Mouse (Mus musculus) kidney, postnatal 0 days (tissue): ENCODE results near the gene Ush2a. TPM values are rescaled to one million over a fixed set of nuclear protein-coding genes. Genes with fewer than 3 reads are reported as not detected.

Source experiments
- ATAC-seq: fragments of 200-750 bp; cut with Nextera tagmentation; replicated peaks from 2 replicates; pipeline ENCODE4 v1.8.0; 2017; ENCODE audit warnings: low read depth, moderate number of reproducible peaks, moderate TSS enrichment, moderate library complexity; ENCODE audit not compliant: low FRiP score
- DNase-seq: peaks from one replicate; pipeline ENCODE4 v3.0.0-alpha.2; 2016; ENCODE audit warnings: low spot score
- H3K27ac ChIP-seq: fragments of 300-500 bp; sonication (generic); 2 replicates; pipeline ENCODE4 v1.5.1; 2014; ENCODE audit warnings: mild to moderate bottlenecking
- H3K27me3 ChIP-seq: fragments of 300-500 bp; sonication (generic); 2 replicates; pipeline ENCODE4 v1.6.1; 2014; ENCODE audit warnings: low read length, mixed read lengths; ENCODE audit not compliant: insufficient read depth
- H3K36me3 ChIP-seq: fragments of 300-500 bp; sonication (generic); 2 replicates; pipeline ENCODE4 v1.6.1; 2014; ENCODE audit warnings: low read length, mixed read lengths; ENCODE audit not compliant: insufficient read depth
- H3K4me1 ChIP-seq: fragments of 300-500 bp; sonication (generic); replicated peaks from 2 replicates; pipeline ENCODE4 v1.6.1; 2014; ENCODE audit warnings: antibody characterized with exemption, low read length, mixed read lengths; ENCODE audit not compliant: insufficient read depth
- H3K4me2 ChIP-seq: fragments of 300-500 bp; sonication (generic); 2 replicates; pipeline ENCODE4 v1.6.1; 2014; ENCODE audit warnings: mild to moderate bottlenecking, low read length, moderate library complexity, mixed read lengths
- H3K4me3 ChIP-seq: fragments of 300-500 bp; sonication (generic); replicated peaks from 2 replicates; pipeline ENCODE4 v1.5.1; 2014; ENCODE audit warnings: low read depth, low read length
- H3K9ac ChIP-seq: fragments of 300-500 bp; sonication (generic); 2 replicates; pipeline ENCODE4 v1.6.1; 2014; ENCODE audit warnings: low read depth, low read length
- H3K9me3 ChIP-seq: fragments of 300-500 bp; sonication (generic); replicated peaks from 2 replicates; pipeline ENCODE4 v1.6.1; 2016; ENCODE audit warnings: low read length, inconsistent platforms, mixed read lengths
- CTCF ChIP-seq: IDR thresholded peaks from 2 replicates; pipeline ENCODE4 v1.5.1; 2016; ENCODE audit warnings: antibody characterized with exemption, low read depth, mild to moderate bottlenecking, moderate library complexity
- WGBS: fragments of 180-500 bp; shearing (Covaris S2); extraction: QIAGEN DNeasy Blood & Tissue Kit; methylation state at CpG from one replicate; pipeline ENCODE4 v1.1.7; 2014; 5-methylcytosine and 5-hydroxymethylcytosine counted together
- polyA plus RNA-seq: library from polyadenylated mRNA; unstranded; fragments of >200 nt; fragmentation: Nextera tagmentation; extraction: Ambion mirVana; gene quantifications from 2 replicates; pipeline ENCODE4 v1.2.1, GENCODE M21; 2015

The Ush2a gene
- polyA plus RNA-seq, 1 experiment from 2014 or later: not detected

DNA sequence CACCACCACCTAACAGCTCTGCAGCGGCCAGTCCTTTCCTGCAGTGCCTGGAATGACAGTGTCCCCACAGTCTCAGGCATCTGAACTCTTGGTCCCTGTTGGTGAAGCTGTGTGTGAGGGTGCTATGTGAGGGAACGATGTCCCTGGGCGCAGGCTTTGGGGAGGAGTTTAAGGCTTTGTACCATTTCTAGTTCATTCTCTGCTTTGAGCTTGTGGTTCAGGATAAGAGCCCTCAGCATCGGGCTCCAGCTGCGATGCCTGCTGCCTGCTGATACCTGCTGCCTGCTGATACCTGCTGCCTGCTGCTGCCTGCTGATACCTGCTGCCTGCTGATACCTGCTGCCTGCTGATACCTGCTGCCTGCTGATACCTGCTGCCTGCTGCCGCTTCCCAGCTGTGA, 711.3 kb downstream of the Ush2a start:
- ATAC-seq (no peak), DNase-seq (no peak)
- TF ChIP-seq CTCF: no peak
- Histone ChIP-seq H3K27ac (no peak overlapping the region), H3K36me3 (peaks cover 61% of the 10 kb centered on the region), H3K9ac (no peak overlapping the region), H3K4me1 (no peaks in the 10 kb centered on the region), H3K9me3 (no peaks in the 10 kb centered on the region), H3K4me3 (no peak overlapping the region), H3K4me2 (no peak overlapping the region), H3K27me3 (no peaks in the 10 kb centered on the region)
- 94% methylated on average over 6 of the region's 6 CpGs for WGBS

DNA sequence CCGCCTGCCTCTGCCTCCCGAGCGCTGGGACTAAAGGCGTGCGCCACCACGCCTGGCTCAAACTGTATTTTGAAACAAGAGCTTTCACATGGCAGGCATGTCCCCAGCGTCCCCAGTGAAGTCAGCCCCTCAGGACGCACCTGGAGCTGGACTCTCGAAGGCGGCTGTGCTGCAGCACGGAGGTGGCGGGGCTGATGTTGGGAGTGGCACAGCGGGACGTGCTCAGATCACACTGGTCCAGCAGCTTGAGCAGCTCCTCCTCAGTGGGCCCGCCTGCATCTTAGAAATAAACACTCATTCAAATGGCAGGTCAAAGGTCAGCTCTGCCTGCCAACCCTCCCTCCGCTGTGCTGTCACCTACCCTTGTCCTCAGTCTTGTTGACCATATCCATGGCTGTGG, 712.1 kb downstream of the Ush2a start:
- ATAC-seq (no peak), DNase-seq (no peak)
- Histone ChIP-seq H3K4me2 (no peak overlapping the region), H3K4me1 (no peaks in the 10 kb centered on the region), H3K27me3 (no peaks in the 10 kb centered on the region), H3K4me3 (no peak overlapping the region), H3K27ac (no peak overlapping the region), H3K9me3 (no peaks in the 10 kb centered on the region), H3K9ac (no peak overlapping the region), H3K36me3 (peaks cover 55% of the 10 kb centered on the region)
- whole genome bisulfite sequencing: 95% methylated on average over 16 of the region's 16 CpGs
- TF ChIP-seq CTCF: no peak

DNA sequence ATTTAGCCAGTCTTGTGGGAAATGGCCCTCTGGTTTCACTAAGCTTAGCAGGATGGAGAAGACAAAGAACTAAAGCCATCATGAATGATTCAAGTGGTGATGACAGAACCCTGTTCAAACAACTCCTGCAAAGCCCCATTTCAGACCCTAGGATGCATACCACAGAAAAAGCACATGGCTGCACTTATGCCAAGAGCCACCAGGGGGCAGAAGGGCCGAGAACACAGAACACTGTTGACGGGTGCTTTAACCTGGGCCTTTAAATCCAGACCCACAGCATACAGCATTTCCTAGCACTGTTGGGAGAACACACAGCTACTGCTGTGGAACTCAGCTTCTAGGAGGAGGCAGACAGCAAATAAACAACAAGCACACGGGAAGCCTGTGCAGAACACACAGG, 718.2 kb downstream of the Ush2a start:
- WGBS: 30% methylated on average over 3 of the region's 3 CpGs

DNA sequence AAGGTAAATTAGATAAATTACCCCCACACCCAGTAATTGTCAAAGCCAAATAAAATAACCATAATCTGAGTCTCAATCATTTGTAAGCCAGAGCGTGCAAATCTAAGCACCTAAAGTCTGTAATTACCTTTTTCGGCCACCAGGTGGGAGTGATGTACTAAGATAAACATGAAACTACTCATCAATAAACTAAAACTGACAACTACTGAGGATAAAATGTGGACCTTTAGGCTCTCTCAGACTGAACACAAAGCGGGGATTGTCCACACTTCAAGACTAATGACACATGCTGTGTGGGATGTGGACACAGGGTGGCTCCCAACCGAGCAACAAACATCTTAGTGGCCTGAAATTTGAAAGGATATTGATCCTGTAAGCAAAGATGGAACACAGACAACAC, 731.4 kb downstream of the Ush2a start:
- no peak overlapping the region for H3K9ac ChIP-seq
- H3K27me3 ChIP-seq: no peaks in the 10 kb centered on the region
- DNase-seq (peak; percentile 65), ATAC-seq (peak; percentile 40; the same call in 1 of the 2 replicates)
- no peak overlapping the region for H3K4me2 ChIP-seq
- H3K4me3 ChIP-seq: no peak overlapping the region
- no peak overlapping the region for H3K27ac ChIP-seq
- H3K9me3 ChIP-seq: no peaks in the 10 kb centered on the region
- 37% methylated on average over 4 of the region's 4 CpGs for WGBS
- H3K36me3 ChIP-seq: peaks cover 58% of the 10 kb centered on the region
- peak; percentile 75 for TF ChIP-seq CTCF
- H3K4me1 ChIP-seq: no peaks in the 10 kb centered on the region

More for the DNA sequence above, 718.2 kb downstream of the Ush2a start:
- ATAC-seq (0 out of 2 replicates have a peak, but pooled peaks have one; percentile 5), DNase-seq (peak; percentile 72)
- Histone ChIP-seq H3K27ac (no peak overlapping the region), H3K27me3 (no peaks in the 10 kb centered on the region), H3K4me2 (no peak overlapping the region), H3K9me3 (no peaks in the 10 kb centered on the region), H3K4me1 (no peaks in the 10 kb centered on the region), H3K9ac (no peak overlapping the region), H3K36me3 (peaks cover 43% of the 10 kb centered on the region), H3K4me3 (no peak overlapping the region)
- peak; percentile 88 for TF ChIP-seq CTCF

DNA sequence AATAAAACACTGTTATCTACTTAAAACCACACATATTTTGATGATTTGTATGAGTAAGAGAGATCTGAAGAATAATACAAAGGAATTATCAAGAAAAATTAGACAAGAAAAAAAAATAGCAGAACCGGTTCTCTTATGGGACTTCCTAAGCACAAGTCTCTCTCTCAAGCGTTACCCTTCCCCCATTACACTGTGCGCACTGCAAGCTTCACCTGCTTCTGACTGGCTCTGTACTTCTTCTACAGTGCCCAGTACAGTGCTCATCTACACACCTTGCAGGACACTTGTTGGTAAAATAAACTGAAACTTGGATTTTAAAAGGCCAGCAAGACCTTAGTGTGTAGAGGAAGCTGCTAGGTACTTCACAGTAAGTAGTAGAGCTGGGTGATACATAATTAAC, 736.1 kb downstream of the Ush2a start:
- no peaks in the 10 kb centered on the region for H3K4me1 ChIP-seq
- peaks cover 42% of the 10 kb centered on the region for H3K36me3 ChIP-seq
- no peak overlapping the region for H3K27ac ChIP-seq
- no peaks in the 10 kb centered on the region for H3K27me3 ChIP-seq
- H3K4me2 ChIP-seq: no peak overlapping the region
- no peak for ATAC-seq
- no peak overlapping the region for H3K4me3 ChIP-seq
- H3K9ac ChIP-seq: no peak overlapping the region
- TF ChIP-seq CTCF: no peak
- DNase-seq: no peak
- no peaks in the 10 kb centered on the region for H3K9me3 ChIP-seq
- 91% methylated on average over 3 of the region's 3 CpGs for WGBS

DNA sequence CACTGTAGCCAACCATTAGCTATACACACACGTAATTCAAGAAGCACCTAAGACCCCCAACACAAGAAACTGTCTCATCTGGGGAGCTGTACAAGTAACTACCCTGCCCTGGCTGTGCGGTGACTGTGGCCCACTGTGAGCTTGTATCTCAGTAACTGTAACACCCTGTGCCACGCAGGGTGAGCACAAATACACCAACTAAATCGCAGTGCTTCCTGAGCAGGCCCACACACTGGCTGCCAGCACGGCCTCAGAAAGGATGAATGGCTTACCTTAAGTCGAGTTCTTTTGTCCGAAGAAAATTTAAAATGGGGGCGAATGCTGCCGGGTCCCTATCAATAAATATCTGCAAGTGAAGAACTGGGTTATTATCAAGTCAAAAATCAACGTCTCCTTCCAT, 738.2 kb downstream of the Ush2a start:
- no peaks in the 10 kb centered on the region for H3K9me3 ChIP-seq
- ATAC-seq (no peak), DNase-seq (no peak)
- TF ChIP-seq CTCF: no peak
- H3K4me3 ChIP-seq: no peak overlapping the region
- H3K36me3 ChIP-seq: peaks cover 35% of the 10 kb centered on the region
- H3K4me1 ChIP-seq: no peaks in the 10 kb centered on the region
- H3K9ac ChIP-seq: no peak overlapping the region
- 69% methylated on average over 10 of the region's 10 CpGs for WGBS
- H3K27me3 ChIP-seq: no peaks in the 10 kb centered on the region
- no peak overlapping the region for H3K4me2 ChIP-seq
- no peak overlapping the region for H3K27ac ChIP-seq

DNA sequence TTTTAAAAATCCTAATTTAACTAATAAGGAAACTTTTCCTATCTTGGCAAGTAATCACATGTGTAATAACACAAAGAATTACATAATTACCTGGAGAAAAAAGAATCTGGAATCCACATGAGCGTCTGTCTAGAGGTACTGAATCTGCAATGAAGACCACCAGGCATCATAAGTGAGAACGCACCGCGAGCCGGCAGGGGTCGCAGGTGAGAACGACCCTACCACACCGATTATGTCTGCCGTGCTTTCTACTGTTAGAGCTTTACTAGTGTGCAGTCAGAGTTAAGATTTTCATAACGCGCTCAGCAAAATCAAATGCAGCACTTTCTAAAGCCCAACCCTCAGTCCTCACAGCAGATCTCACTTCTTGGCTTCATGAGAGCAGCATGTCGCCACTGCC, 740.0 kb downstream of the Ush2a start:
- Histone ChIP-seq H3K4me1 (peaks cover 9% of the 10 kb centered on the region), H3K36me3 (peaks cover 17% of the 10 kb centered on the region), H3K4me2 (no peak overlapping the region), H3K9me3 (no peaks in the 10 kb centered on the region), H3K27me3 (no peaks in the 10 kb centered on the region), H3K9ac (no peak overlapping the region), H3K4me3 (no peak overlapping the region), H3K27ac (no peak overlapping the region)
- ATAC-seq (no peak), DNase-seq (no peak)
- WGBS: 87% methylated on average over 12 of the region's 12 CpGs
- TF ChIP-seq CTCF: no peak
